Mouse (Mus musculus): ENCODE data around the gene Nadk. TPM values are rescaled to one million over a fixed set of nuclear protein-coding genes. Genes with fewer than 3 reads are reported as not detected.

The Nadk gene
- total and polyA plus RNA-seq, 3 experiments, result 162 to 204 (median 199) TPM

DNA sequence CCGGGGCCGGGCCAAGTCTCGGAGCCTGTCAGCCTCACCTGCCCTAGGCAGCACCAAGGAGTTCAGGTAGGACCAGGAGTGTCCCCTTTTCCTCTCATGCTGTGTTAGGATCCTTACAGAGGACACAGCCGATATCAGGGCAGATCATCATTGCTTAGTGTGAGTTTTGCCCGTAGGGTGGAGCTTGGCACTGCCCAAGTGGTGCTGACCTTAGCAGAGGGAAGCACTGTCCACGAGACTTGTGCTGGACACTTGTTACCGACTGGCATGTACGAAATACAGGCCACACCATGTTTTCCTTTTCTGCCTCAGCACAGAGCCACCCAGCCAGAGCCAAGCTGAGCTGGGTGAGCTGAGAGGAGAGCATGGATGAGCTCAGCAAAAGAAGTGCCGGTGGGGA is 15.0 kb downstream of the Nadk start:
- Histone ChIP-seq H3K79me2 (replicated peaks; ENCODE audit: control insufficient read depth, extremely low read depth, insufficient read depth, poor library complexity, severe bottlenecking) (peaks cover 30% of the 10 kb centered on the region), H3K9ac (ENCODE audit: insufficient read depth, low read depth) (no peak overlapping the region), H3K4me3 (replicated peaks in 1 of 3; ENCODE audit: low read depth in 2 of 3, low read length in 2 of 3, poor library complexity in 1 of 3) (no peak overlapping the region), H3K4me1 (ENCODE audit: control insufficient read depth in 1 of 2, insufficient read depth in 2 of 2) (peaks cover 0 to 23% of the 10 kb centered on the region in 2 experiments; a peak in 2 of 4 replicates), H3K27me3 (replicated peaks) (no peaks in the 10 kb centered on the region), H3K9me3 (replicated peaks; ENCODE audit: low read length) (no peaks in the 10 kb centered on the region), H3K36me3 (replicated peaks in 1 of 2; ENCODE audit: control insufficient read depth in 1 of 2, insufficient read depth in 1 of 2, low read length in 1 of 2) (peaks cover 41 to 79% of the 10 kb centered on the region in 2 experiments), H3K27ac (ENCODE audit: insufficient read depth, low read depth) (no peak overlapping the region), H3K4me2 (ENCODE audit: insufficient read depth, low read depth, poor library complexity, severe bottlenecking) (no peak overlapping the region)
- no peak for DNase-seq (ENCODE audit: extremely low read depth)
- TF ChIP-seq BHLHE40 (IDR thresholded peaks at IDR 0.05; ENCODE audit: low read depth, low read length), result no peak
- no peak for TF ChIP-seq CTCF (conservative IDR thresholded peaks at IDR 0.05 in 1 of 2, IDR thresholded peaks at IDR 0.05 in 1 of 2; ENCODE audit: low read depth in 2 of 2, low read length in 2 of 2)
- no peak for TF ChIP-seq USF2 (conservative IDR thresholded peaks at IDR 0.05; ENCODE audit: low read depth, low read length)
- no peak for TF ChIP-seq TCF12 (IDR thresholded peaks at IDR 0.05; ENCODE audit: low read depth, low read length)
- TF ChIP-seq HCFC1 (IDR thresholded peaks at IDR 0.05; ENCODE audit: low read depth, low read length), result no peak
- dilution Hi-C loops (cut with MboI; ENCODE audit: extremely low pct_ligation_motif_present, extremely low pct_unique_long_range_greater_than_20kb, low sequenced_read_pairs) (no loop called here), in situ Hi-C loops (cut with MboI; ENCODE audit: low pct_ligation_motif_present, low pct_unique_long_range_greater_than_20kb, low sequenced_read_pairs) (loop anchor here (10.0 kb wide), 1 partner anchor 212 kb away; the partner anchor contains the start of gene Prkcz)

DNA sequence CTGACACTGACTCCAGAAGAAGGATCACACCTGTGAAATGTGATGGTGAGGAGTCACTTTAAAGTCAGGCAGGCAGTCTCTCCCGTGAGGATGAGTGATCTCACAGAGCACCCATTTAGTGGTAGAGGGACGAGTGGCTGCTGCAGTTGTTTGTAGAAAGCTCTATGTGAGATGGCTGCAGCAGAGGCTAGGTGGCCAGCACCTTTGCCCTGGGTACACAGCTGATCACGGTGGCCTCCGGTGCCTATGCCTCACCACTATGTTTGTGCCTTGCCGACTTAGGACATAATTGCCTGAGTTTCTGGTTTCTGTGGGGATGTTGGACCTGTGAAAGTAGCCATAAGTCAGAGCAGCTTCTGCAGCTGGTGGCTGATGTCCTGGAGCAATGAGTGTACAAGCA is 15.6 kb downstream of the Nadk start:
- no peak overlapping the region for H3K4me2 ChIP-seq (ENCODE audit: insufficient read depth, low read depth, poor library complexity, severe bottlenecking)
- no peaks in the 10 kb centered on the region for H3K27me3 ChIP-seq (replicated peaks)
- no peak for DNase-seq (ENCODE audit: extremely low read depth)
- no peak overlapping the region for H3K9ac ChIP-seq (ENCODE audit: insufficient read depth, low read depth)
- no peaks in the 10 kb centered on the region for H3K9me3 ChIP-seq (replicated peaks; ENCODE audit: low read length)
- no peak for TF ChIP-seq POLR2AphosphoS2 (IDR thresholded peaks at IDR 0.05; ENCODE audit: low read depth, low read length)
- no peak for TF ChIP-seq EP300 (IDR thresholded peaks at IDR 0.05; ENCODE audit: low read length)
- TF ChIP-seq CHD1 (IDR thresholded peaks at IDR 0.05; ENCODE audit: low read depth, low read length), result no peak
- no peak for TF ChIP-seq ZMIZ1 (IDR thresholded peaks at IDR 0.05; ENCODE audit: low read depth, low read length)
- no peak for TF ChIP-seq ELF1 (IDR thresholded peaks at IDR 0.05; ENCODE audit: low read depth, low read length)
- TF ChIP-seq SMC3 (IDR thresholded peaks at IDR 0.05; ENCODE audit: low read depth, low read length), result no peak
- no peak for TF ChIP-seq ZNF384 (IDR thresholded peaks at IDR 0.05; ENCODE audit: low read depth, low read length)
- no peak for TF ChIP-seq MAFK (IDR thresholded peaks at IDR 0.05; ENCODE audit: insufficient replicate concordance, low read length)
- TF ChIP-seq CTCF (conservative IDR thresholded peaks at IDR 0.05 in 1 of 2, IDR thresholded peaks at IDR 0.05 in 1 of 2; ENCODE audit: low read depth in 2 of 2, low read length in 2 of 2), result no peak
- TF ChIP-seq JUN (IDR thresholded peaks at IDR 0.05; ENCODE audit: insufficient read depth, low read depth, low read length), result no peak
- no peak for TF ChIP-seq IRF4 (IDR thresholded peaks at IDR 0.05; ENCODE audit: low read depth, low read length)
- TF ChIP-seq ZC3H11A (IDR thresholded peaks at IDR 0.05; ENCODE audit: low read depth, low read length), result no peak
- no peak for TF ChIP-seq E2F4 (IDR thresholded peaks at IDR 0.05; ENCODE audit: insufficient replicate concordance, low read depth, low read length)
- no peak for TF ChIP-seq RAD21 (IDR thresholded peaks at IDR 0.05; ENCODE audit: low read depth, low read length)
- H3K79me2 ChIP-seq (replicated peaks; ENCODE audit: control insufficient read depth, extremely low read depth, insufficient read depth, poor library complexity, severe bottlenecking), result peaks cover 24% of the 10 kb centered on the region
- in situ Hi-C loops (cut with MboI; ENCODE audit: low pct_ligation_motif_present, low pct_unique_long_range_greater_than_20kb, low sequenced_read_pairs) (loop anchor here (10.0 kb wide), 1 partner anchor 213 kb away; the partner anchor contains the start of gene Prkcz), dilution Hi-C loops (cut with MboI; ENCODE audit: extremely low pct_ligation_motif_present, extremely low pct_unique_long_range_greater_than_20kb, low sequenced_read_pairs) (no loop called here)
- peaks cover 47 to 84% of the 10 kb centered on the region in 2 experiments for H3K36me3 ChIP-seq (replicated peaks in 1 of 2; ENCODE audit: control insufficient read depth in 1 of 2, insufficient read depth in 1 of 2, low read length in 1 of 2)
- peaks cover 0 to 28% of the 10 kb centered on the region in 2 experiments; a peak in 2 of 4 replicates for H3K4me1 ChIP-seq (ENCODE audit: control insufficient read depth in 1 of 2, insufficient read depth in 2 of 2)
- H3K27ac ChIP-seq (ENCODE audit: insufficient read depth, low read depth), result no peak overlapping the region
- H3K4me3 ChIP-seq (replicated peaks in 1 of 3; ENCODE audit: low read depth in 2 of 3, low read length in 2 of 3, poor library complexity in 1 of 3), result no peak overlapping the region
